Mouse (Mus musculus): ENCODE results near the gene Pla1a. TPM values are rescaled to one million over a fixed set of nuclear protein-coding genes. Genes with fewer than 3 reads are reported as not detected.

Pla1a gene
- polyA plus RNA-seq, 1 experiment from 2014 or later = 1.6 TPM

GRCm38 (mm10) chr16:38425799-38426198, 7.1 kb downstream of the Pla1a start:
- H3K4me1 ChIP-seq (ENCODE audit: insufficient read depth, low read depth, low read length) = no peaks in the 10 kb centered on the region
- no peak for DNase-seq (ENCODE audit: low spot score)

DNA sequence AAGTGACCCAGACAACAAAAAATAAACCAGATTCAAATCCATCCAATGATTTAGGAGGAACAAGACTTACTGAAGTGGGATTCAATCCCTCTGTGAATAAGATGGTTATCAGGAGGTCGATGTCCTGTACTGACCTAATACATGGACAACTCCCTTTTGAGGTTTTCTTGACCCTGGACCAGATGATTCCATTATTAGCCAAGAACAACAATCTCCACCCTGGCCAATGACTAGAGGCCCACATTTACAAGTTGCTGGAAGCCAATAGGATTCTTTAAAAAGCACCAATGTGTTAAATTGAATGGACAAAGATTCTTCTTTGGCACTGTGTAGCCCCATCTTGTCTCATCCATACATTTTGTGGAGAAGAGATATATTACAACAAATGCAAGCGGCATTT, 7.6 kb downstream of the Pla1a start:
- Histone ChIP-seq H3K9me3 (ENCODE audit: low read length) (no peaks in the 10 kb centered on the region), H3K27me3 (replicated peaks; ENCODE audit: insufficient read depth, low read length) (no peaks in the 10 kb centered on the region), H3K27ac (ENCODE audit: low read length) (no peak overlapping the region), H3K36me3 (ENCODE audit: insufficient read depth, low read length) (no peaks in the 10 kb centered on the region), H3K4me1 (ENCODE audit: insufficient read depth, low read depth, low read length) (no peaks in the 10 kb centered on the region), H3K4me2 (replicated peaks; ENCODE audit: low read depth, low read length) (no peak overlapping the region), H3K9ac (replicated peaks; ENCODE audit: low read depth) (no peak overlapping the region), H3K4me3 (ENCODE audit: low read depth, low read length) (no peak overlapping the region)
- WGBS = 76% methylated on average over 2 of the region's 2 CpGs
- DNase-seq (ENCODE audit: low spot score) (no peak), ATAC-seq (no peak)
- TF ChIP-seq EP300 (IDR thresholded peaks at IDR 0.05) = no peak
- TF ChIP-seq CTCF (IDR thresholded peaks at IDR 0.05) = no peak

More at GRCm38 (mm10) chr16:38425799-38426198, 7.1 kb downstream of the Pla1a start:
- no peak for TF ChIP-seq CTCF (IDR thresholded peaks at IDR 0.05)
- no peak for TF ChIP-seq EP300 (IDR thresholded peaks at IDR 0.05)
- Histone ChIP-seq H3K36me3 (ENCODE audit: insufficient read depth, low read length) (no peaks in the 10 kb centered on the region), H3K4me3 (ENCODE audit: low read depth, low read length) (no peak overlapping the region), H3K27ac (ENCODE audit: low read length) (no peak overlapping the region), H3K4me2 (replicated peaks; ENCODE audit: low read depth, low read length) (no peak overlapping the region), H3K27me3 (replicated peaks; ENCODE audit: insufficient read depth, low read length) (no peaks in the 10 kb centered on the region), H3K9ac (replicated peaks; ENCODE audit: low read depth) (no peak overlapping the region), H3K9me3 (ENCODE audit: low read length) (no peaks in the 10 kb centered on the region)
- no peak for ATAC-seq
- 82% methylated on average over 1 of the region's 1 CpGs for WGBS

DNA sequence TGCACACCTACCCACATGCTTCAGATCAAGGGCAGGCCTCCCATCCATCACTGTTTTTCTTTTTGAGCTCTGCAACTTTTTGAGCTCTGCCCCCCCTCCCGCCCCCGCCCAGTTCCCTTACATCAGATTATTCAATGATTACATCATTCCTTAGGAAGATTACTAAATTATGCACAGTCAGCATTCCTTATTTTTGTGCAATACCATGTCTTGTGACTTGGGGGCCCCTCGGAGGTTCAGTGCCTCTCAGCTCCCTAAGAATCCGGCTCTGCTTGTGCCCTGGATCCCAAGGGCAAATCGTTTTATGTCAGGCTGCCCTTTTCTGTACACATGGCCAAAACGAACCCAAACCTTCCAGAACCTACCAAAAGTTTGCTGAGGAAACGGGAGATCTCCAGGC, 18.0 kb downstream of the Pla1a start:
- no peaks in the 10 kb centered on the region for H3K27me3 ChIP-seq (replicated peaks; ENCODE audit: insufficient read depth, low read length)
- DNase-seq (ENCODE audit: low spot score) (no peak), ATAC-seq (no peak)
- no peak overlapping the region for H3K4me2 ChIP-seq (replicated peaks; ENCODE audit: low read depth, low read length)
- no peak overlapping the region for H3K9ac ChIP-seq (replicated peaks; ENCODE audit: low read depth)
- WGBS = 74% methylated on average over 7 of the region's 7 CpGs
- no peak overlapping the region for H3K27ac ChIP-seq (ENCODE audit: low read length)
- no peaks in the 10 kb centered on the region for H3K4me1 ChIP-seq (ENCODE audit: insufficient read depth, low read depth, low read length)
- H3K36me3 ChIP-seq (ENCODE audit: insufficient read depth, low read length) = no peaks in the 10 kb centered on the region
- no peak overlapping the region for H3K4me3 ChIP-seq (ENCODE audit: low read depth, low read length)
- no peaks in the 10 kb centered on the region for H3K9me3 ChIP-seq (ENCODE audit: low read length)
- no peak for TF ChIP-seq CTCF (IDR thresholded peaks at IDR 0.05)
- TF ChIP-seq EP300 (IDR thresholded peaks at IDR 0.05) = no peak

DNA sequence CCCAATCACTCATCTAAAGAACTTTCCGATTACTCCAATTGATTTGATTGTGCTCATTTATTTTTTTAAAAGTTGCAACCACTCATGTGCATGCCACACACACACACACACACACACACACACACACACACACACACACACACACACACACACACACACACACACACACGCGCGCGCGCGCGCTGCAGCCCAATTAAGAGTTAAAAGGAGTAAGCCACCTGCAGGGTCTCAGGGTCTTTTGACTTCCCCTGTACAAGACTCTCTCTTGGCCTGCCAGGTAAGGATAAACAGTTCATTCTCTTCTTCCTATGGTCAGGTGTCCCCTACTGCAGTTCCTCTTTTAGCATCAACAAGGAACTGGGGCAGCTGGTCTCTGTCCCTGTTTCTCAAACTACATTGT, 24.5 kb downstream of the Pla1a start:
- DNase-seq (ENCODE audit: low spot score) = no peak
- Histone ChIP-seq H3K27me3 (replicated peaks; ENCODE audit: insufficient read depth, low read length) (no peaks in the 10 kb centered on the region), H3K9me3 (ENCODE audit: low read length) (no peaks in the 10 kb centered on the region), H3K27ac (ENCODE audit: low read length) (no peak overlapping the region), H3K36me3 (ENCODE audit: insufficient read depth, low read length) (no peaks in the 10 kb centered on the region), H3K4me2 (replicated peaks; ENCODE audit: low read depth, low read length) (no peak overlapping the region), H3K4me3 (ENCODE audit: low read depth, low read length) (no peak overlapping the region), H3K9ac (replicated peaks; ENCODE audit: low read depth) (no peak overlapping the region), H3K4me1 (ENCODE audit: insufficient read depth, low read depth, low read length) (no peaks in the 10 kb centered on the region)
- ATAC-seq = no peak
- no peak for TF ChIP-seq CTCF (IDR thresholded peaks at IDR 0.05)
- no peak for TF ChIP-seq EP300 (IDR thresholded peaks at IDR 0.05)
- WGBS = 95% methylated on average over 8 of the region's 8 CpGs

DNA sequence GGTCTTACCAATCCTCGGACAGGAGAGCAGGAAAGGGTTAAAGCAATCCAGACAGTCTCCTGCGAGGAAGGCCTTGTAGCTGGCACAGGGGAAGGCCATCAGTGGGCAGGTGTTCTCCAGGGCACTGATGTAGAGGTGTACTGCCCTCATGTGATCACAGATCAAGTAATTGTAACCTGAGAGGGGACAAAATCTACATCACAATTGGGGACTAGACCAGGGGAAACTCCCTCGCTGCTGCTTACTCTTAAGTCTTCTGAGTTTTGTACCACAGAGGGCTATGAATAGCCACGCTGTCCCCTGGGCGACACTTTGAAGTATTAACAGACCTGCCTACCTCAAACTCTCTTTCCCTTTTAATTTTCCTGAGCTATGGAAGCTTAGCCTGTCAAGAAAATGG, 25.4 kb downstream of the Pla1a start:
- Histone ChIP-seq H3K36me3 (ENCODE audit: insufficient read depth, low read length) (no peaks in the 10 kb centered on the region), H3K4me2 (replicated peaks; ENCODE audit: low read depth, low read length) (no peak overlapping the region), H3K27me3 (replicated peaks; ENCODE audit: insufficient read depth, low read length) (no peaks in the 10 kb centered on the region), H3K9me3 (ENCODE audit: low read length) (no peaks in the 10 kb centered on the region), H3K4me3 (ENCODE audit: low read depth, low read length) (no peak overlapping the region), H3K9ac (replicated peaks; ENCODE audit: low read depth) (no peak overlapping the region), H3K4me1 (ENCODE audit: insufficient read depth, low read depth, low read length) (no peaks in the 10 kb centered on the region), H3K27ac (ENCODE audit: low read length) (no peak overlapping the region)
- TF ChIP-seq EP300 (IDR thresholded peaks at IDR 0.05) (no peak), CTCF (IDR thresholded peaks at IDR 0.05) (no peak)
- ATAC-seq (no peak), DNase-seq (ENCODE audit: low spot score) (no peak)
- WGBS = 48% methylated on average over 5 of the region's 5 CpGs

GRCm38 (mm10) chr16:38406708-38407107, 26.2 kb downstream of the Pla1a start:
- Histone ChIP-seq H3K4me2 (replicated peaks; ENCODE audit: low read depth, low read length) (no peak overlapping the region), H3K4me1 (ENCODE audit: insufficient read depth, low read depth, low read length) (no peaks in the 10 kb centered on the region), H3K4me3 (ENCODE audit: low read depth, low read length) (no peak overlapping the region), H3K9me3 (ENCODE audit: low read length) (no peaks in the 10 kb centered on the region), H3K9ac (replicated peaks; ENCODE audit: low read depth) (no peak overlapping the region), H3K27me3 (replicated peaks; ENCODE audit: insufficient read depth, low read length) (no peaks in the 10 kb centered on the region), H3K36me3 (ENCODE audit: insufficient read depth, low read length) (no peaks in the 10 kb centered on the region), H3K27ac (ENCODE audit: low read length) (no peak overlapping the region)
- 69% methylated on average over 6 of the region's 6 CpGs for WGBS
- ATAC-seq = no peak
- TF ChIP-seq EP300 (IDR thresholded peaks at IDR 0.05) (no peak), CTCF (IDR thresholded peaks at IDR 0.05) (no peak)
- DNase-seq (ENCODE audit: low spot score) = no peak

- Histone ChIP-seq H3K4me2 (replicated peaks; ENCODE audit: low read depth, low read length) (no peak overlapping the region), H3K4me3 (ENCODE audit: low read depth, low read length) (no peak overlapping the region), H3K4me1 (ENCODE audit: insufficient read depth, low read depth, low read length) (no peaks in the 10 kb centered on the region), H3K27ac (ENCODE audit: low read length) (no peak overlapping the region), H3K9ac (replicated peaks; ENCODE audit: low read depth) (no peak overlapping the region), H3K36me3 (ENCODE audit: insufficient read depth, low read length) (no peaks in the 10 kb centered on the region), H3K27me3 (replicated peaks; ENCODE audit: insufficient read depth, low read length) (no peaks in the 10 kb centered on the region), H3K9me3 (ENCODE audit: low read length) (no peaks in the 10 kb centered on the region)
- no peak for DNase-seq (ENCODE audit: low spot score)
- ATAC-seq = no peak
- TF ChIP-seq EP300 (IDR thresholded peaks at IDR 0.05) (no peak), CTCF (IDR thresholded peaks at IDR 0.05) (no peak)
- WGBS = 62% methylated on average over 5 of the region's 5 CpGs
Measured at GRCm38 (mm10) chr16:38406293-38406692, 26.7 kb downstream of the Pla1a start.

All from lung, postnatal 0 days (tissue).